Mouse (Mus musculus) midbrain, embryonic 12.5 days (tissue): ENCODE data around the gene Dnajc12. TPM values are rescaled to one million over a fixed set of nuclear protein-coding genes. Genes with fewer than 3 reads are reported as not detected.
"Not testable (repeated sequence)": the region's sequence is repeated elsewhere in the genome, so short reads cannot be mapped to it uniquely, and the experiment has no call there.

ENCODE experiments used
- ATAC-seq: fragments of 200-750 bp; cut with Nextera tagmentation; 2 replicates; pipeline ENCODE4 v1.8.0; 2017; ENCODE audit warnings: low read depth, moderate TSS enrichment, moderate library complexity; ENCODE audit not compliant: low FRiP score
- H3K27ac ChIP-seq: fragments of 300-500 bp; sonication (generic); replicated peaks from 2 replicates; pipeline ENCODE4 v1.5.1; 2016; ENCODE audit warnings: mild to moderate bottlenecking
- H3K27me3 ChIP-seq: fragments of 300-500 bp; sonication (generic); 2 replicates; pipeline ENCODE4 v1.6.1; 2016; ENCODE audit warnings: mild to moderate bottlenecking
- H3K36me3 ChIP-seq: fragments of 300-500 bp; sonication (generic); 2 replicates; pipeline ENCODE4 v1.6.1; 2016
- H3K4me1 ChIP-seq: fragments of 300-500 bp; sonication (generic); 2 replicates; pipeline ENCODE4 v1.6.1; 2016
- H3K4me2 ChIP-seq: fragments of 300-500 bp; sonication (generic); replicated peaks from 2 replicates; pipeline ENCODE4 v1.6.1; 2016; ENCODE audit warnings: mild to moderate bottlenecking, moderate library complexity
- H3K4me3 ChIP-seq: fragments of 300-500 bp; sonication (generic); 2 replicates; pipeline ENCODE4 v1.5.1; 2016; ENCODE audit warnings: mild to moderate bottlenecking
- H3K9ac ChIP-seq: fragments of 300-500 bp; sonication (generic); replicated peaks from 2 replicates; pipeline ENCODE4 v1.6.1; 2016; ENCODE audit warnings: mild to moderate bottlenecking, moderate library complexity
- H3K9me3 ChIP-seq: fragments of 300-500 bp; sonication (generic); 2 replicates; pipeline ENCODE4 v1.6.1; 2016; ENCODE audit warnings: mild to moderate bottlenecking
- WGBS: fragments of 180-500 bp; shearing (Covaris S2); methylation state at CpG from one replicate; pipeline ENCODE4 v1.1.7; 2016; 5-methylcytosine and 5-hydroxymethylcytosine counted together
- polyA plus RNA-seq: library from polyadenylated mRNA; unstranded; fragments of >200 nt; fragmentation: Nextera tagmentation; extraction: Ambion mirVana; gene quantifications from 2 replicates; pipeline ENCODE4 v1.2.1, GENCODE M21; 2016

Dnajc12 gene
- polyA plus RNA-seq = 14.2 and 14.8 TPM in 2 replicates

GRCm38 (mm10) chr10:63382372-63383279, at the start of gene Dnajc12:
Gene Dnajc12 (plus strand): TSS chr10:63382443.
- H3K36me3 ChIP-seq = no peaks in the 10 kb centered on the region
- no peaks in the 10 kb centered on the region for H3K9me3 ChIP-seq
- WGBS = under 1% methylated on average over 28 of the region's 28 CpGs
- H3K4me3 ChIP-seq = peak within 1 kb of the TSS; percentile 56
- no peak within 1 kb of the TSS for H3K27ac ChIP-seq
- H3K4me1 ChIP-seq = peaks cover 7% of the 10 kb centered on the region
- H3K4me2 ChIP-seq = peak within 1 kb of the TSS; percentile 91
- ATAC-seq = peak; percentile 93
- H3K9ac ChIP-seq = peak within 1 kb of the TSS; percentile 65
- H3K27me3 ChIP-seq = peaks cover 24% of the 10 kb centered on the region

- 64% methylated on average over 13 of the region's 13 CpGs for WGBS
- peaks cover 5% of the 10 kb centered on the region; the same call in 1 of the 2 replicates for H3K27me3 ChIP-seq
- H3K27ac ChIP-seq = no peak overlapping the region
- peak overlapping the region; percentile 83 for H3K4me3 ChIP-seq
- ATAC-seq = no peak
- peak overlapping the region; percentile 39 for H3K9ac ChIP-seq
- H3K4me1 ChIP-seq = peaks cover 21% of the 10 kb centered on the region
- peak overlapping the region; percentile 71 for H3K4me2 ChIP-seq
- H3K9me3 ChIP-seq = no peaks in the 10 kb centered on the region
- H3K36me3 ChIP-seq = peaks cover 25% of the 10 kb centered on the region
Measured at GRCm38 (mm10) chr10:63336901-63337300, 45.3 kb upstream of the Dnajc12 start.

- Histone ChIP-seq H3K27me3 (peaks cover 5% of the 10 kb centered on the region; the same call in 1 of the 2 replicates), H3K4me2 (peak overlapping the region; percentile 71), H3K9ac (peak overlapping the region; percentile 39), H3K4me1 (peaks cover 21% of the 10 kb centered on the region), H3K27ac (no peak overlapping the region), H3K9me3 (no peaks in the 10 kb centered on the region), H3K4me3 (peak overlapping the region; percentile 83), H3K36me3 (peaks cover 24% of the 10 kb centered on the region)
- no peak for ATAC-seq
- 40% methylated on average over 5 of the region's 5 CpGs for WGBS
Measured at GRCm38 (mm10) chr10:63337326-63337725, 44.9 kb upstream of the Dnajc12 start.

- Histone ChIP-seq H3K4me2 (peak overlapping the region; percentile 71), H3K36me3 (peaks cover 15% of the 10 kb centered on the region), H3K9me3 (no peaks in the 10 kb centered on the region), H3K27ac (peak overlapping the region; percentile 91), H3K4me1 (peaks cover 21% of the 10 kb centered on the region), H3K4me3 (peak overlapping the region; percentile 83), H3K27me3 (peaks cover 5% of the 10 kb centered on the region; the same call in 1 of the 2 replicates), H3K9ac (peak overlapping the region; percentile 94)
- peak; percentile 86 for ATAC-seq
- WGBS = 2% methylated on average over 68 of the region's 113 CpGs
Measured at GRCm38 (mm10) chr10:63337951-63338836, 44.0 kb upstream of the Dnajc12 start.

GRCm38 (mm10) chr10:63338914-63339643, 43.2 kb upstream of the Dnajc12 start:
- peak overlapping the region; percentile 91 for H3K27ac ChIP-seq
- H3K4me3 ChIP-seq = peak overlapping the region; percentile 83
- H3K36me3 ChIP-seq = peaks cover 7% of the 10 kb centered on the region
- H3K9me3 ChIP-seq = no peaks in the 10 kb centered on the region
- under 1% methylated on average over 69 of the region's 74 CpGs for WGBS
- H3K4me2 ChIP-seq = peak overlapping the region; percentile 71
- H3K27me3 ChIP-seq = peaks cover 5% of the 10 kb centered on the region; the same call in 1 of the 2 replicates
- peak; percentile 95 for ATAC-seq
- peaks cover 21% of the 10 kb centered on the region for H3K4me1 ChIP-seq
- H3K9ac ChIP-seq = peak overlapping the region; percentile 94

- no peak for ATAC-seq
- Histone ChIP-seq H3K27ac (no peak overlapping the region), H3K4me1 (peaks cover 16% of the 10 kb centered on the region), H3K27me3 (peaks cover 5% of the 10 kb centered on the region; the same call in 1 of the 2 replicates), H3K4me3 (no peak overlapping the region), H3K4me2 (no peak overlapping the region), H3K9me3 (no peaks in the 10 kb centered on the region), H3K9ac (no peak overlapping the region), H3K36me3 (no peaks in the 10 kb centered on the region)
- WGBS = 80% methylated on average over 2 of the region's 2 CpGs
Measured at GRCm38 (mm10) chr10:63341351-63341750, 40.9 kb upstream of the Dnajc12 start.

GRCm38 (mm10) chr10:63344751-63345150, 37.5 kb upstream of the Dnajc12 start:
- H3K27ac ChIP-seq = no peak overlapping the region
- H3K27me3 ChIP-seq = peaks cover 5% of the 10 kb centered on the region; the same call in 1 of the 2 replicates
- 92% methylated on average over 3 of the region's 3 CpGs for WGBS
- H3K4me1 ChIP-seq = no peaks in the 10 kb centered on the region
- H3K9ac ChIP-seq = no peak overlapping the region
- no peaks in the 10 kb centered on the region for H3K9me3 ChIP-seq
- no peak overlapping the region for H3K4me3 ChIP-seq
- no peak for ATAC-seq
- no peaks in the 10 kb centered on the region for H3K36me3 ChIP-seq
- H3K4me2 ChIP-seq = no peak overlapping the region

GRCm38 (mm10) chr10:63348291-63348690, 34.0 kb upstream of the Dnajc12 start:
- Histone ChIP-seq H3K36me3 (no peaks in the 10 kb centered on the region), H3K4me3 (no peak overlapping the region), H3K4me1 (no peaks in the 10 kb centered on the region), H3K4me2 (no peak overlapping the region), H3K9ac (no peak overlapping the region), H3K27me3 (no peaks in the 10 kb centered on the region), H3K27ac (no peak overlapping the region), H3K9me3 (no peaks in the 10 kb centered on the region)
- ATAC-seq = no peak
- WGBS = 38% methylated on average over 3 of the region's 3 CpGs

- Histone ChIP-seq H3K36me3 (no peaks in the 10 kb centered on the region), H3K4me2 (no peak overlapping the region), H3K9ac (no peak overlapping the region), H3K4me3 (no peak overlapping the region), H3K27ac (no peak overlapping the region), H3K9me3 (no peaks in the 10 kb centered on the region), H3K4me1 (no peaks in the 10 kb centered on the region), H3K27me3 (no peaks in the 10 kb centered on the region)
- WGBS = 89% methylated on average over 7 of the region's 7 CpGs
- no peak for ATAC-seq
Measured at GRCm38 (mm10) chr10:63350666-63351065, 31.6 kb upstream of the Dnajc12 start.

GRCm38 (mm10) chr10:63351099-63351498, 31.1 kb upstream of the Dnajc12 start:
- not testable (repeated sequence) for H3K4me1 ChIP-seq, H3K9ac ChIP-seq, H3K27ac ChIP-seq, H3K27me3 ChIP-seq, H3K4me3 ChIP-seq, H3K36me3 ChIP-seq, ATAC-seq, H3K9me3 ChIP-seq, H3K4me2 ChIP-seq
- 89% methylated on average over 7 of the region's 7 CpGs for WGBS

- Histone ChIP-seq H3K27ac (no peak overlapping the region), H3K27me3 (no peaks in the 10 kb centered on the region), H3K4me3 (no peak overlapping the region), H3K9me3 (no peaks in the 10 kb centered on the region), H3K36me3 (no peaks in the 10 kb centered on the region), H3K4me2 (no peak overlapping the region), H3K4me1 (no peaks in the 10 kb centered on the region), H3K9ac (no peak overlapping the region)
- ATAC-seq = no peak
- WGBS = 90% methylated on average over 5 of the region's 5 CpGs
Measured at GRCm38 (mm10) chr10:63352111-63352510, 30.1 kb upstream of the Dnajc12 start.
